Mouse (Mus musculus) MEL (cell line): Measurements from ENCODE around the gene Cpsf4.

Source experiments
- BHLHE40 ChIP-seq: IDR thresholded peaks from 2 replicates; pipeline ENCODE4 v1.6.1; 2012; ENCODE audit warnings: low read depth, mild to moderate bottlenecking, inconsistent platforms, low read length, improper control_type of control experiment, borderline replicate concordance
- CTCF ChIP-seq, 3 experiments: IDR thresholded peaks in 2 of 3; conservative IDR thresholded peaks in 1 of 3; 2 replicates each; pipeline ENCODE4 v1.5.1; 2011 to 2012; ENCODE audit warnings: low read length in 3 of 3, low read depth in 2 of 3, mild to moderate bottlenecking in 2 of 3, improper control_type of control experiment in 1 of 3, inconsistent platforms in 1 of 3, mixed read lengths in 1 of 3, moderate library complexity in 1 of 3; ENCODE audit not compliant: control insufficient read depth in 1 of 3, insufficient read depth in 1 of 3, poor library complexity in 1 of 3, severe bottlenecking in 1 of 3
- E2F4 ChIP-seq: IDR thresholded peaks from 2 replicates; pipeline ENCODE4 v1.6.1; 2011; ENCODE audit warnings: low read depth, low read length, improper control_type of control experiment, borderline replicate concordance
- GATA1 ChIP-seq: IDR thresholded peaks from 2 replicates; pipeline ENCODE4 v1.6.1; 2011; ENCODE audit warnings: low read depth, low read length, improper control_type of control experiment
- USF2 ChIP-seq, 2 experiments: IDR thresholded peaks; 2 replicates each; pipeline ENCODE4 v1.6.1; 2011 to 2012; ENCODE audit warnings: improper control_type of control experiment in 2 of 2, low read length in 2 of 2, borderline replicate concordance in 1 of 2, inconsistent platforms in 1 of 2, low read depth in 1 of 2, mild to moderate bottlenecking in 1 of 2; ENCODE audit not compliant: insufficient read depth in 1 of 2

GRCm38 (mm10) chr5:145178461-145178980 is 11.5 kb downstream of the Cpsf4 start:
- TF ChIP-seq GATA1 (no peak), CTCF (IDR thresholded peaks at IDR 0.05 in 2 of 3, conservative IDR thresholded peaks at IDR 0.05 in 1 of 3; ENCODE audit: control insufficient read depth in 1 of 3, insufficient read depth in 1 of 3, low read depth in 2 of 3, low read length in 3 of 3, poor library complexity in 1 of 3, severe bottlenecking in 1 of 3) (no peak), E2F4 (no peak), USF2 (IDR thresholded peaks at IDR 0.05; ENCODE audit: borderline replicate concordance in 1 of 2, insufficient read depth in 1 of 2, low read depth in 1 of 2, low read length in 2 of 2) (no peak), BHLHE40 (no peak)
